In genomic region chr3:133151629-133152028, GRCm38 (mm10) we compare ENCODE assay signal across 18 mouse cellular contexts. TPM values are rescaled to one million over a fixed set of nuclear protein-coding genes. Genes with fewer than 3 reads are reported as not detected.
A peak's percentile ranks its signal among the peaks of the same experiment; 100 is the strongest.
DNase-seq lines count a peak whose midpoint lies in the region; ATAC-seq lines count a peak whose summit lies in the region.
"Had no signal": no experiment of that assay in that cellular context is flagged by ENCODE, and none has a peak within 500 bp of the region (broad histone marks: within the 10 kb centered on the region; RNA-seq: fewer than 3 reads in every experiment).

No protein-coding gene starts in this region.

- no peak overlapping the region for H3K27ac ChIP-seq in hindbrain, embryonic 12.5 days
- no peak overlapping the region for H3K27ac ChIP-seq in hindbrain, embryonic 13.5 days
- H3K27ac ChIP-seq in midbrain, embryonic 13.5 days: no peak overlapping the region
- no peak overlapping the region for H3K27ac ChIP-seq in midbrain, embryonic 14.5 days (replicated peaks; ENCODE audit: low read depth, low read length)
- H3K27ac ChIP-seq: embryonic facial prominence, embryonic 12.5 days; forebrain, embryonic 15.5 days; heart, embryonic 10.5 days; hindbrain, postnatal 0 days had no signal

- WGBS in hindbrain, embryonic 12.5 days: 76% methylated on average over 6 of the region's 6 CpGs
- 67% methylated on average over 6 of the region's 6 CpGs for WGBS in hindbrain, embryonic 13.5 days
- 64% methylated on average over 6 of the region's 6 CpGs for WGBS in midbrain, embryonic 13.5 days
- WGBS in midbrain, embryonic 14.5 days: 63% methylated on average over 6 of the region's 6 CpGs

- no peak overlapping the region for H3K4me3 ChIP-seq in hindbrain, embryonic 12.5 days
- H3K4me3 ChIP-seq in hindbrain, embryonic 13.5 days: no peak overlapping the region
- no peak overlapping the region for H3K4me3 ChIP-seq in midbrain, embryonic 13.5 days (replicated peaks)
- no peak overlapping the region for H3K4me3 ChIP-seq in midbrain, embryonic 14.5 days (replicated peaks; ENCODE audit: low read depth, low read length)
- H3K4me3 ChIP-seq: embryonic facial prominence, embryonic 12.5 days; forebrain, embryonic 15.5 days; heart, embryonic 10.5 days had no signal

- no peaks in the 10 kb centered on the region for H3K4me1 ChIP-seq in hindbrain, embryonic 12.5 days
- no peaks in the 10 kb centered on the region for H3K4me1 ChIP-seq in hindbrain, embryonic 13.5 days (replicated peaks)
- H3K4me1 ChIP-seq in midbrain, embryonic 13.5 days (replicated peaks): no peaks in the 10 kb centered on the region
- peaks cover 7% of the 10 kb centered on the region; the same call in 1 of the 2 replicates for H3K4me1 ChIP-seq in midbrain, embryonic 14.5 days (ENCODE audit: control insufficient read depth, insufficient read depth, low read length)
- H3K4me1 ChIP-seq: embryonic facial prominence, embryonic 12.5 days; forebrain, embryonic 15.5 days; heart, embryonic 10.5 days had no signal

- no peak overlapping the region for H3K4me2 ChIP-seq in hindbrain, embryonic 12.5 days (replicated peaks)
- no peak overlapping the region for H3K4me2 ChIP-seq in hindbrain, embryonic 13.5 days
- no peak overlapping the region for H3K4me2 ChIP-seq in midbrain, embryonic 13.5 days (replicated peaks)
- no peak overlapping the region for H3K4me2 ChIP-seq in midbrain, embryonic 14.5 days (ENCODE audit: low read length)
- H3K4me2 ChIP-seq: embryonic facial prominence, embryonic 12.5 days; forebrain, embryonic 15.5 days had no signal

- H3K27me3 ChIP-seq in hindbrain, embryonic 12.5 days: no peaks in the 10 kb centered on the region
- no peaks in the 10 kb centered on the region for H3K27me3 ChIP-seq in hindbrain, embryonic 13.5 days
- H3K27me3 ChIP-seq in midbrain, embryonic 13.5 days: no peaks in the 10 kb centered on the region
- H3K27me3 ChIP-seq in midbrain, embryonic 14.5 days (ENCODE audit: control insufficient read depth, insufficient read depth, low read length): no peaks in the 10 kb centered on the region
- H3K27me3 ChIP-seq: embryonic facial prominence, embryonic 12.5 days; forebrain, embryonic 15.5 days had no signal

- H3K9me3 ChIP-seq in hindbrain, embryonic 12.5 days (replicated peaks): no peaks in the 10 kb centered on the region
- no peaks in the 10 kb centered on the region for H3K9me3 ChIP-seq in hindbrain, embryonic 13.5 days
- H3K9me3 ChIP-seq in midbrain, embryonic 13.5 days: no peaks in the 10 kb centered on the region
- no peaks in the 10 kb centered on the region for H3K9me3 ChIP-seq in midbrain, embryonic 14.5 days (ENCODE audit: control insufficient read depth, low read length)
- H3K9me3 ChIP-seq: embryonic facial prominence, embryonic 12.5 days; forebrain, embryonic 15.5 days; heart, embryonic 10.5 days had no signal

- no peak overlapping the region for H3K9ac ChIP-seq in hindbrain, embryonic 12.5 days
- H3K9ac ChIP-seq in hindbrain, embryonic 13.5 days: no peak overlapping the region
- H3K9ac ChIP-seq in midbrain, embryonic 13.5 days (replicated peaks): no peak overlapping the region
- H3K9ac ChIP-seq in midbrain, embryonic 14.5 days (replicated peaks; ENCODE audit: low read length): no peak overlapping the region
- H3K9ac ChIP-seq: embryonic facial prominence, embryonic 12.5 days; forebrain, embryonic 15.5 days had no signal

- H3K36me3 ChIP-seq in hindbrain, embryonic 12.5 days: no peaks in the 10 kb centered on the region
- no peaks in the 10 kb centered on the region for H3K36me3 ChIP-seq in hindbrain, embryonic 13.5 days
- no peaks in the 10 kb centered on the region for H3K36me3 ChIP-seq in midbrain, embryonic 13.5 days
- H3K36me3 ChIP-seq in midbrain, embryonic 14.5 days (ENCODE audit: control insufficient read depth, insufficient read depth, low read length): no peaks in the 10 kb centered on the region
- H3K36me3 ChIP-seq: embryonic facial prominence, embryonic 12.5 days; forebrain, embryonic 15.5 days; heart, embryonic 10.5 days had no signal

- DNase-seq in midbrain, embryonic 14.5 days: no peak
- peak; percentile 5 for DNase-seq in c-Kit-positive CD71-positive TER-119-positive erythroid progenitor cells, embryonic 14.5 days (ENCODE audit: low spot score)
- no peak for DNase-seq in embryo, embryonic 10.5 days (ENCODE audit: low spot score)
- no peak for DNase-seq in urinary bladder, adult 18-20 months (ENCODE audit: low spot score in 2 of 2)
- DNase-seq: adrenal gland, adult 8-10 months; adrenal gland, postnatal 36 days; cerebellum, adult 2 months; cerebellum, postnatal 10 days; gastrocnemius, postnatal 10 days; heart, adult 18-20 months; heart, postnatal 10 days had no signal

- ATAC-seq in hindbrain, embryonic 12.5 days (ENCODE audit: low FRiP score): peak; percentile 48; the same call in 1 of the 2 replicates
- ATAC-seq in hindbrain, embryonic 13.5 days (ENCODE audit: low FRiP score): no peak; the same call in 1 of the 2 replicates
- ATAC-seq in midbrain, embryonic 13.5 days: peak; percentile 40; the same call in 1 of the 2 replicates
- no peak for ATAC-seq in midbrain, embryonic 14.5 days (ENCODE audit: low FRiP score, low TSS enrichment)
- ATAC-seq: forebrain, embryonic 15.5 days; hindbrain, postnatal 0 days had no signal

RNA-seq across cellular contexts. Expression of gene Gstcd, which starts 59.8 kb away (rescaled TPM):
- 7.9 and 8.2 TPM in 2 replicates for polyA plus RNA-seq in hindbrain, embryonic 12.5 days (2016; fragmentation: Nextera tagmentation; extraction: Ambion mirVana)
- polyA plus RNA-seq in hindbrain, embryonic 13.5 days (2015; fragmentation: Nextera tagmentation; extraction: Ambion mirVana): 4.4 and 4.5 TPM in 2 replicates
- polyA plus RNA-seq in midbrain, embryonic 13.5 days (2015; fragmentation: Nextera tagmentation; extraction: Ambion mirVana): 5.2 and 5.6 TPM in 2 replicates
- 4.9 and 6.0 TPM in 2 replicates for polyA plus RNA-seq in midbrain, embryonic 14.5 days (2014; fragmentation: Nextera tagmentation; extraction: Ambion mirVana)

RNA-seq across cellular contexts. Expression of gene Ints12, which starts 60.0 kb away (rescaled TPM):
- 23.5 and 25.9 TPM in 2 replicates for polyA plus RNA-seq in hindbrain, embryonic 12.5 days (2016; fragmentation: Nextera tagmentation; extraction: Ambion mirVana)
- polyA plus RNA-seq in hindbrain, embryonic 13.5 days (2015; fragmentation: Nextera tagmentation; extraction: Ambion mirVana): 21.4 and 23.1 TPM in 2 replicates
- polyA plus RNA-seq in midbrain, embryonic 13.5 days (2015; fragmentation: Nextera tagmentation; extraction: Ambion mirVana): 25.5 and 26.2 TPM in 2 replicates
- polyA plus RNA-seq in midbrain, embryonic 14.5 days (2014; fragmentation: Nextera tagmentation; extraction: Ambion mirVana): 17.9 and 21.4 TPM in 2 replicates

Comparison
In these comparisons a context has a peak if more than half of its experiments do, and no peak if none do; other contexts are left out.
1. ATAC-seq: peak in hindbrain, embryonic 12.5 days (single experiment) and midbrain, embryonic 13.5 days (single experiment); none in hindbrain, embryonic 13.5 days (single experiment) and midbrain, embryonic 14.5 days (single experiment).